Mouse (Mus musculus) testis, postnatal 14 days (tissue): Measurements from ENCODE around the gene Synj2.

Experiments used
- DNase-seq: peaks from one replicate; pipeline ENCODE4 v3.0.0; 2021; ENCODE audit warnings: low spot score

The Synj2 gene

GRCm38 (mm10) chr17:6036872-6037271 is 95.8 kb downstream of the Synj2 start:
- DNase-seq = no peak

GRCm38 (mm10) chr17:6037507-6037906 is 96.4 kb downstream of the Synj2 start:
- DNase-seq = no peak

- DNase-seq = no peak
Observed at GRCm38 (mm10) chr17:6052801-6053200, 111.7 kb downstream of the Synj2 start.

- no peak for DNase-seq
Observed at GRCm38 (mm10) chr17:6054934-6055355, 113.9 kb downstream of the Synj2 start.

- DNase-seq = no peak
Observed at GRCm38 (mm10) chr17:6062793-6063192, 121.7 kb downstream of the Synj2 start.

GRCm38 (mm10) chr17:6063532-6063931 is 122.5 kb downstream of the Synj2 start:
- DNase-seq = no peak

GRCm38 (mm10) chr17:6066021-6066420 is 124.9 kb downstream of the Synj2 start:
- DNase-seq = no peak

GRCm38 (mm10) chr17:6067613-6068012 is 126.5 kb downstream of the Synj2 start:
- no peak for DNase-seq

DNA sequence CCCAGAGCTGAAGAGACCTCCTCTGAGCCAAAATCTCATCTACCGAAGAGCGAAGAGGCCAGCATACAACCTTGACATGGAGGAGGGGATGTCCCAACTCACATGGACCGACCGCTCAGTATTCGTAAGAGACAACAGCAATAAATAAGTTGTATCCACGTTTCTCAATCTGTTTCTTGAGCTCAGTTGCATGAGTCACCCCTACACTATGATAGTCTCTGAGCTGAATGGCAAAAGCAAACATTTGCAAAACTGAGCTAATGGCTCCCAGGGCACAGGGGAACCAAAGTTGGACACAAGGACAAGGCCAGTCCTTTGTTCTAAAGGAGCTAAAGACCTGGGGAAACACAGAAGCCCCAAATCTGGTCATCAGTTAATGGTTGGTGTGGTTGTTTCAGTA is 128.8 kb downstream of the Synj2 start:
- DNase-seq = no peak

- no peak for DNase-seq
Observed at GRCm38 (mm10) chr17:6073405-6073804, 132.3 kb downstream of the Synj2 start.

GRCm38 (mm10) chr17:6079287-6080122 is 138.4 kb downstream of the Synj2 start, which contains the start of the genes Serac1 and Gtf2h5:
Gene Serac1 (minus strand): TSS chr17:6079741.
Gene Gtf2h5 (plus strand): TSS chr17:6079786.
- peak; percentile 98 for DNase-seq

DNA sequence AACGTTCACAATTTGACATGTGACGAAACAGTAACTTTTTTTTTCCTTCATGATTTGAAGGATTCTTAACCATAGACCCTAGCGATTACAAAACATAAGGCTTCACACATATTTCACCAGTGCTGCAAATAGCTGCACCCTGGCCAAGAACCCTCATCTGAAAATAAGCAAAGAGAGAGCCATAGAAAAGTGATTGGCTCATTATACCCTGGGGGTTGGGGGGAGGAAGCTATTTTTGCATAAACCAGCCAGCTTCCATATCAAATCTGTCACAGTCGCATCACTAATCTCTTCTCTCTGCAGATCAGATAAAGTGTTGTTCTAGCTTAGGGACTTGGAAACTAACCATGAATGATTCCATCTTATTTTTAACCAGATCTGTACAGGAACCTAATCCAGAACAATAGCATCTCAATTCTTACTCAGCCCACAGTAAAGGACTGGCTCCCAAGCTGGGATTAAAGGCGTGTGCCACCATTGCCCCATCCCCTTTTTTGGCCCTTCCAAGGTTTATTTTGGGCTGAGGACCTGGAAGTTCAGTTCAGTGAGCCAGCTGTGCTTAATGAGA is 142.3 kb downstream of the Synj2 start:
- no peak for DNase-seq

DNA sequence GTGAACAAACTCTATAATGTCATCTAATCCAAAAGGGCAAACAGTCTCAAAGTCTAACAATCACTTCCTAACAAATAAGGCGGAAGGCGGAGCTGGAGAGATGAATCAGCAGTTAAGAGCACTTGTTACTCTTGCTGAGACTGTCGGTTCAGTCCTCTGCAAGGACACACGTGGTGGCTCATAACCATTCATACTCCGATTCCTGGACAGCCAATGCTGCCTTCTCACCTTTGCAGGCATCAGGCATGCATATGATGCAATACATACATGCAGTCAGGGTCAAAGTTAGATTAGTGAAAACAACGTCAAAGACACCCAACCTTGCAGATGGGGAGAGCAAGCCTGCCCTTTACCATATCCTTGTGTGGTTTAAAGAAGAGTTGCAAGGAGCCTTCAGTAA is 150.5 kb downstream of the Synj2 start:
- DNase-seq = no peak
